Mouse (Mus musculus) macrophage (primary cell): ENCODE results near the gene Cntn2. TPM values are rescaled to one million over a fixed set of nuclear protein-coding genes. Genes with fewer than 3 reads are reported as not detected.
A peak's percentile ranks its signal among the peaks of the same experiment; 100 is the strongest.
"Not testable (repeated sequence)": the region's sequence is repeated elsewhere in the genome, so short reads cannot be mapped to it uniquely, and the experiment has no call there.

ENCODE experiments used
- H3K27ac ChIP-seq: fragments of 350-480 bp; formaldehyde crosslinking; 2 replicates; pipeline ENCODE4 v1.9.0; 2021
- H3K36me3 ChIP-seq: fragments of 350-480 bp; formaldehyde crosslinking; 2 replicates; pipeline ENCODE4 v1.9.0; 2021; ENCODE audit errors: inconsistent target
- H3K4me3 ChIP-seq: fragments of 350-480 bp; formaldehyde crosslinking; 2 replicates; pipeline ENCODE4 v1.9.0; 2021; ENCODE audit errors: inconsistent target
- H3K79me2 ChIP-seq: fragments of 350-480 bp; formaldehyde crosslinking; 2 replicates; pipeline ENCODE4 v1.9.0; 2021; ENCODE audit errors: inconsistent target
- WGBS: methylation state at CpG from one replicate; pipeline ENCODE4 v1.1.7; 2026; ENCODE audit warnings: inconsistent platforms; ENCODE audit not compliant: missing documents; 5-methylcytosine and 5-hydroxymethylcytosine counted together
- polyA plus RNA-seq: library from polyadenylated mRNA; stranded (reverse); fragments of 250-400 nt; gene quantifications from 3 replicates; pipeline ENCODE4 v1.2.4, GENCODE M21; 2018; ENCODE audit warnings: inconsistent platforms

Cntn2 gene
- polyA plus RNA-seq, 1 experiment from 2014 or later: not detected

DNA sequence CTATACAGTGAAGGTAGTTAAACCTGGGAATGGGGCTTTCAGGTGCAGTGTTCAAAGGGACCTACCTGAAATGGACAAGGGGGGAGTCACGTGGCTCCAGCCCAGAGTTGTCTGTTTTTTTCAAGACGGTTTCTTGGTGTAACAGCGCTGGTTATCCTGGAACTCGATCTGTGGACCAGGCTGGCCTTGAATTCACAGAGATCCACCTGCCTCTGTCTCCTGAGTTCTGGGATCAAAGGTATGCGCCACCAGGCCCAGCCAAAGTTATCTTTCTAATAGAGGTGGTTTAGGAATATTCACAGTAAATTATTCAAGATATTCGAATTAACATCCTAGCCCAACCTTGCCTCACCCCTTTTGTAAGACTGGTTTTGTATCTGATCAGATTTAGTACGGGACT is 36.4 kb downstream of the Cntn2 start:
- Histone ChIP-seq H3K79me2 (no peaks in the 10 kb centered on the region), H3K4me3 (no peak overlapping the region), H3K27ac (no peak overlapping the region), H3K36me3 (peaks cover 59% of the 10 kb centered on the region)
- WGBS: 96% methylated on average over 7 of the region's 7 CpGs

DNA sequence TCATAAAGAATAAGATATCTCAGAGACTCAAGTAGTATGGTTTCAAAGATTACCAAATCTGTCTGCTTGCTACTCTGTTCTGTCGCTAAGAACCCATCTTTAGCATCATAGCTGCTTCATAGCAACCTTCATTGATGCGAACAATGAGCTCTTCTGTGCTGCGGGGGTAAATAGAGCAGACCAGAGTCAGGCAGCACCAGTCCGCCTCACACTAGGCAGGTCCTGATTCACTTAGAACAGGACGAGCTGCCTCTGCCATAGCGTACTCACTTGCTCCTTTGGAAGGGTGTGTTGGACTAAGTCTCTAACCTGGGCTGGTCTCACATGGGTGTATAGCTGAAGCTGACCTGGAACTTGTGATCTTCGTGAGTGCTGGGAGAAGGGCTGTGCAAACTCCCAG is 37.0 kb downstream of the Cntn2 start, which contains the start of gene Tmem81:
Gene Tmem81, plus strand, starts transcription at position 173 of the 400 bp plus-strand sequence.
- Histone ChIP-seq H3K79me2 (no peaks in the 10 kb centered on the region), H3K27ac (no peak within 1 kb of the TSS), H3K36me3 (peaks cover 65% of the 10 kb centered on the region), H3K4me3 (no peak within 1 kb of the TSS)
- 96% methylated on average over 7 of the region's 7 CpGs for WGBS

DNA sequence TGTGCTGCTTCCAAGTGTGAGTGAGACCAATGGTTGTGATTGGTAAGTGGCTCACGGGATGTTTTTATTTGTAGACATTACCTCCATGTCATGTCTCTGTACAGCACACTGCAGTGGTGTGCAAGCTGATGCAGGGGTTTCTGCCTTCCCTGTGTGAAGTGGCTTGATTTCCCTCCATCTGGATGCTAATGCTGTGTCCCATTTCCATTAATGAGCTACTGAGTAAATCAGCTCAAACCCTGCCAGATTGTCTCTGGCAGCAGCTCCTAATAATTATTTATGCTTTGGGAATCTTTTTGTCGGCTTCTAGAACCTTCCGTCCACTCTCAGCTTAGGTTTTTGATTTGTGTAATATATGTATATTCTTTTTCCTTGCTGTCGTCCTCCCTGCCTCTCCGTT is 37.9 kb downstream of the Cntn2 start:
- no peaks in the 10 kb centered on the region for H3K79me2 ChIP-seq
- peaks cover 73% of the 10 kb centered on the region for H3K36me3 ChIP-seq
- no peak overlapping the region for H3K27ac ChIP-seq
- H3K4me3 ChIP-seq: no peak overlapping the region
- WGBS: 97% methylated on average over 5 of the region's 5 CpGs

DNA sequence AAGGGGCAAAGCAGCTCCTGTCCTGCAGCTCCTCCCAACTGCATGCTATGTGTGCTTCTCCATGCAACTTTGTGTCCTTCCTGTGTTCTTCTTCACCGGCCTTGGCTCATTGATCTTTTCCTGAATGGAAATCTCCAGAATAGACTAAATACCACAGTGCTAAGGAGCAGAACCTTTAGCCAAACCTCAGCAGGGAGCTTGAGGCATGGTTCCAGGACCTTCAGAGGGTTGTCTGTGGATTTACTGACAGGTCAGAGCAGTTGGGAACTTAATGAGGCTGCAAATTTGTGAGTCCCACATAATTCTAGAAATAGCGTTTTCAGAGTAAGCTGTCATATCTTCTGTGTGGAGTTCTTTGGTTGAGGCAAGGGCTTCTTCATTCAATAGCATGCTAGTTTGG is 42.5 kb downstream of the Cntn2 start:
- no peak overlapping the region for H3K27ac ChIP-seq
- no peaks in the 10 kb centered on the region for H3K79me2 ChIP-seq
- 96% methylated on average over 2 of the region's 2 CpGs for WGBS
- peaks cover 90% of the 10 kb centered on the region for H3K36me3 ChIP-seq
- no peak overlapping the region for H3K4me3 ChIP-seq

DNA sequence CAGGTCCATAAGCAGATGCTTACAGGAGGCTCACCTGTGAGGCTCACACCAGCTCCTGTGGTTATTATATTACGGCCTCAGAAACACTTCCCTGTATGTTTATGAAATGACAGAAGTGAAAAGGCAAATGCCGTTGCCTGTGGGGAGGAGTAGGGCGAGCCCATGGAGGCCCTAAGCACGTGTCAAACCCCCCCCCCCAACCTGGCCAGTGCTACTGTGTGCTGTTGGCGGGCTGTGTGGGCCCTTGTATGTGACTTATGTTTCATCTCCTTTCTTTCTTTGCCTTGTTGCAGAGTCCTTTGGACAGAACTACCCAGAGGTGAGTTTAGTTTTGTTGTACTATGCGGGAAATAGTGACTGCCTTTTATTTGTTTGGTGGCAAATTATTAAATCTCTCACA is 59.3 kb downstream of the Cntn2 start:
- H3K4me3 ChIP-seq: no peak overlapping the region
- peaks cover 100% of the 10 kb centered on the region for H3K79me2 ChIP-seq
- H3K36me3 ChIP-seq: peaks cover 42% of the 10 kb centered on the region
- no peak overlapping the region for H3K27ac ChIP-seq
- 72% methylated on average over 5 of the region's 6 CpGs for WGBS

DNA sequence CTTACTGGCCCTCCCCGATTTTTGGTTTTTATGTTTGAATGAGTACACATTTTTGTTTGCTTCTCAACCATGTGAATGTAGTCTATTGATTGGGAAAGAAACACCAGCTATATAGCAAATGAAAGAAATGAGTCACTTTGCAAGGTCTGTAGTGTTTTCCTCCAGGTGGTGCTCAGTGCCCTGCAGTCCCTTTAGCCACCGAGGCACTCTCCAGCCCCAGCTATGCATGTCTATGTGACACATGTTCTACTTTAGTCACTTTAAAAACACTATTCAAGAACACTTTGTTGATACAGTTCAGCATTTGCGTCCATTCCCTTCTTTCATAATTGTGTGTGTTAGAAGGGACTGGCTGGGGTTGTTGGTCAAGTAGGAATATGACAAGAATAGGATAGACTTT is 59.8 kb downstream of the Cntn2 start:
- H3K4me3 ChIP-seq: no peak overlapping the region
- peaks cover 37% of the 10 kb centered on the region for H3K36me3 ChIP-seq
- WGBS: 95% methylated on average over 3 of the region's 3 CpGs
- peaks cover 100% of the 10 kb centered on the region for H3K79me2 ChIP-seq
- H3K27ac ChIP-seq: no peak overlapping the region

DNA sequence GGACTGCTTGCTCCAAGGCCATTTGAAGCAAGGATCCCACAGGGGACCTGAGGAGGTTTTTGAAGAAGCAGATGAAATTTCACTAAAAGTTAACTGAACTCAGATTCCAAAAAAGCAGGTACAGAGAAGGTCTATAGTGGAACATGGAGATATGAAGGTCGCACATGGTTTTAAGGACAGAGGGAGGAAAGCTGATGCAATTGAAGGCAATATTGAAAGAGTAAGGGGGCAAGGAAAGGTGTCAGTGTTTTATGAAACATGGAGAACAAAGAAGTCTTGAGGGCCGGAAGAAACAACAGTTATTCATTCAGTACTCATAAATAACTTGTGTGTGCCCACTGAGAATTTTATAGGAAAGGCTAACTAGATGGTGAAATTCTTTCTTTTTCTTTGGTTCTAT is 61.4 kb downstream of the Cntn2 start:
- Histone ChIP-seq H3K79me2 (peaks cover 95% of the 10 kb centered on the region), H3K27ac (no peak overlapping the region), H3K36me3 (peaks cover 21% of the 10 kb centered on the region), H3K4me3 (no peak overlapping the region)
- WGBS: 97% methylated on average over 2 of the region's 2 CpGs

DNA sequence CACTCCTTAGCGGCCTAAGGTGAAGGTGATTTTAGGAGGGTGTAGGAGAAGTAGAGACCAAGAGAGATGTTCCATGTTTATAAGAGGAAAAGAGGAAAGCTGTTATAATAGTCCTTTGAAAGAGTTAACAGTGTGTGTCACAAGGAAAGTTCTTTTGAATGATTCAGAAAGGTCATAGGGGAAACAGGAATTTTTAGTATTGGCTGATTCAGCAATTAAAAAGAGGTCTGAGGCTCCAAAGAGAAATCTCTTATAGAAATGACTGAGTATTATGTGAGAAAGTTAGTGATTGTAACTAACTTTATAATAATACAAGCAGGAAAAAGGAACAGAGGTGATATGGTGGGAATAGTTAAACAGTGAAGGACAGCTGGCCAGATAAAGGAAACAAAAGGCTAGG is 63.6 kb downstream of the Cntn2 start:
- Histone ChIP-seq H3K4me3 (no peak overlapping the region), H3K36me3 (peaks cover 2% of the 10 kb centered on the region; the same call in 1 of the 2 replicates), H3K79me2 (peaks cover 92% of the 10 kb centered on the region), H3K27ac (0 out of 2 replicates have a peak overlapping the region, but pooled peaks have one; percentile 7)
- 89% methylated on average over 1 of the region's 1 CpGs for WGBS

DNA sequence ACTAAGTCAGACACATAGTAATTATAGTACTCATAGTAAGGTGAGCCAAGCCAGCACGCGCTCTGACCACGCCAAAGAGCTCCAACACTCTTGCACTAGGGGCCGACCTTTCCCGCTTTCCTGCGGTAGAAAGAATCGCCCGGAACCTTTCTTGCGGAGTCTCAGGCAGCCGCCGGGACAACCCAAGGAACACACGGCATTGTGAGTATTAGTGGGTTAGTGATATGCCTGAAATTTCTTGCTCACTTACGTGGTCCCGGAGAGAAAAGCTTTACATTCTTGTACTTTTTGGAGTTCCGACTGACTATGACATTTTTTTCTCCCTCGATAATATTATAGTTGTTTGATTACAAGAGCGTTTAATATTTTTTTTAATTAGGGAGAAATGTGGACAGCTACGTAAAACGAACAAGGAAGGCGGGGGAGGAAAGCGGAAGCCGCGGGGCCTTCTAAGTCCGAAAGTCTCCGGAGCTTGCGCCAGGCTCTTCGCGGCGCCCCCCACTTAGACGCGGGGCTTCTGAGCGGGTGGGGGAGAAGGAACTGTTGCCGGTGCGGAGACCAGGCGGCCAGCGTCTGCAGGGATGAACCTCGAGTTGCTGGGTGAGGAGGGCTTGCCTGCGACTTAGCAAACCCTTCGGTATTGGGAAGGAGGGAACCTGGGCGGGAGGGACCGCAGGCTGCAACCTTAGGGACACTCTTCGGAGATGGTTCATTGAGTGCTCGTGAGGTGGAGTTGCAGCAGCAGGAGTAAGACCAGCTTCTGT is 65.9 kb downstream of the Cntn2 start, which contains the start of gene Rbbp5:
Gene Rbbp5, plus strand, starts transcription at position 438 of the 764 bp plus-strand sequence.
- H3K36me3 ChIP-seq: no peaks in the 10 kb centered on the region
- peaks cover 70% of the 10 kb centered on the region for H3K79me2 ChIP-seq
- WGBS: 1% methylated on average over 42 of the region's 43 CpGs
- peak within 1 kb of the TSS; percentile 95 for H3K4me3 ChIP-seq
- peak within 1 kb of the TSS; percentile 94 for H3K27ac ChIP-seq

DNA sequence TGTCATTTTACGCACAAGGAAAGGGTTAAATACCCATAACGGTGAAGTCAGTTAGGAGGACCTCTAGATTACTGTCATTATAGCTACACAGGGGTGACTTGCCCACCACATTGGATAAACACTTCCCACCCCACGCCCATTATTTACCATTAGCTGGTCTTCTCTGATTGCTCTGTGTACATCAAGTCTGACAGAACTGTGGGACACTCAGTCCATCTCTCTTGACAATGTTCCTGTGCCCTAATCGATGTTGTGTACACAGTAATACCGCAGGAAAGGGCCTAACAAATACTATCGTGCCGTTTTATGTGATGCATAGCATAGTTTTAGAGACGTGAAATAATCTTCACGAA is 66.5 kb downstream of the Cntn2 start:
- Histone ChIP-seq H3K36me3 (no peaks in the 10 kb centered on the region), H3K4me3 (peak overlapping the region; percentile 95), H3K27ac (peak overlapping the region; percentile 94), H3K79me2 (peaks cover 64% of the 10 kb centered on the region)
- 6% methylated on average over 9 of the region's 9 CpGs for WGBS

DNA sequence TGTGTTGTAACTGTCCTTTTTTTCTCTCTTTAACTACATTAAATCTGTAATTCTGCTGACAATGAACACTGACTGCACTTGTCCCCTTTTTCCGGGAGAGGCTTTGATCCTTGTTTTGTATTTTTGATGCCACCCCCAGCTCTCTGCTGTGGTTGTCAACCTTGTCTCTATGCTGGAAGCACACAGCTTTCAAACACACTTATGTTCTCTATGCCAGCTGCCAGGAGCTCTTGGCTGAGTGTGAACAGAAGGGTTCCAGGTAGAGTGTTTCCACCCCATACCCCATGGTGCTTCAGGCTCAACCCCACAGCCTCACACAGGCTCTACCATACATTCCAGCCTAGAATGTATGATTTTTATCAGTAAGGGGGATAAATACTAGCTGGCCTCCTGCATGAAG is 68.6 kb downstream of the Cntn2 start:
- WGBS: 100% methylated on average over 1 of the region's 1 CpGs
- Histone ChIP-seq H3K27ac (no peak overlapping the region), H3K36me3 (no peaks in the 10 kb centered on the region), H3K79me2 (peaks cover 44% of the 10 kb centered on the region), H3K4me3 (no peak overlapping the region)

DNA sequence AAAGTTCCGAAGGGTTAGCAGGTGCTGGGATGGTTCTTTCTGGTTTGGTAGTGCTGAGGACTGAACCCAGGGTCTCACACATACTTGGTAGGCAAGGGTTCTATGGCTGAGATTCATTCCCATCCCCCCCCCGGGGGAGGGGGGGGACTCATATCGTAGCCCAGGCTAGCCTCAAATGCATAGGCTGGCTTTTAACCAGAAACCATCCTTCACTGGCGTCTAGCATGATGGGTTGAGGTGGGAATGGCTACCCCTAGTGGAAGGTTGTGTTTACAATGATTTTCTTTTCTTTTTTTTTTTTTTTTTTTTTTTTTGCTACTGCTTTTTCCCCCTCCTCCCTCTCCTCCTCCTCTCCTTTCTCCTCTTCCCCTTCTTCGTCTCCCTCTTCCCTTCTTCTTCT is 70.5 kb downstream of the Cntn2 start:
- Histone ChIP-seq H3K4me3 (no peak overlapping the region), H3K27ac (no peak overlapping the region), H3K36me3 (no peaks in the 10 kb centered on the region), H3K79me2 (peaks cover 24% of the 10 kb centered on the region)
- WGBS: 47% methylated on average over 3 of the region's 5 CpGs

DNA sequence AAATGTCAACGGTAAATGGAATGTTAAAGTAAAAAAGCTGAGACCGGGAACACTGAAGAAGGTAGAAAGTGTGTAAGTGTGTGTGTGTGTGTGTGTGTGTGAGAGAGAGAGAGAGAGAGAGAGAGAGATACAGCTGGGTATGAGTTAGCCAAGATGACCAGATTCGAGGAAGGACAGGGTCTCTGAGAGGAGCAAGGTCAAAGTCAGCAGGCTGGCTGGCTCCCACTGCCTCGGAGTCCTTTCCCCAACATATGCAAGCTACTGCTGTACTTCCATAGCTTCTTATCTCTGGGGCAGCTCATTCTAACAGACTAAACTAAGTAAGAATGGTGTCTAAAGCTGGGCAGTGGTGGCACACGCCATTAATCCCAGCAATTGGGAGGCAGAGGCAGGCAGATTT is 71.6 kb downstream of the Cntn2 start:
- H3K36me3 ChIP-seq: no peaks in the 10 kb centered on the region
- H3K4me3 ChIP-seq: no peak overlapping the region
- 97% methylated on average over 4 of the region's 5 CpGs for WGBS
- peaks cover 20% of the 10 kb centered on the region for H3K79me2 ChIP-seq
- H3K27ac ChIP-seq: no peak overlapping the region

DNA sequence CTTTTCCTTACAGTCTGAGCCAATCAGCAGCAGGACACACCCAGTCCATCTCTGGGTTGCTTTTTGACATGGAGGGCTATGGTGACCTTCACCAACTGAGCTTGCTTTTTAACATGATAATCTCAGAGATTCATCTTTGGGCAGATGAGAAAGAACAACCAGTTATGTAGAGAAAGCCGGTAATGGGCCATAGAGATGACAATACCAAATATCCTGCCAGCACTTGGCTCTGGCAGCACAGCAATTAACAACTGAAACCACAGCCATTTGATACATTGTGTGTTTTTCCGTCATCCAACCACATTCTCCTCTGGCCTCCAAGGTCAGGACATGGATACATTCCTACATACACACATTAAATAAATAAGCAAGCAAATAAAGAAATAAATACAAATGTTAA is 72.0 kb downstream of the Cntn2 start:
- WGBS: 91% methylated on average over 2 of the region's 2 CpGs
- no peak overlapping the region for H3K4me3 ChIP-seq
- no peak overlapping the region for H3K27ac ChIP-seq
- peaks cover 17% of the 10 kb centered on the region for H3K79me2 ChIP-seq
- H3K36me3 ChIP-seq: 0 out of 2 replicates have a peak, but pooled peaks cover 1% of the 10 kb centered on the region

DNA sequence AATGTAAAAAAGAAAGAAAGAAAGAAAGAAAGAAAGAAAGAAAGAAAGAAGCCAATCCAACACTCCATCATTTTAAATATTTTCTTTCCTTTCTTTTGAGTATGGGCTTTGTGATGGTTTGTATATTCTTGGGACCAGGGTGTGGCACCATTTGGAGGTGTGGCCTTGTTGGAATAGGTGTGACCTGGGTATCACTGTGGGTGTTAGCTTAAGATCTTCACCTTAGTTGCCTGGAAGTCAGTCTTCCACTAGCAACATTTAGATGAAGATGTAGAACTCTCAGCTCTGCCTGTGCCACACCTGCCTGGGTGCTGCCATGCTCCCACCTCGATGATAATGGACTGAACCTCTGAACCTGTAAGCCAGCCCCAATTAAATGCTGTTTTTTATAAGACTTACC is 73.0 kb downstream of the Cntn2 start:
- 92% methylated on average over 1 of the region's 1 CpGs for WGBS
- not testable (repeated sequence) for H3K36me3 ChIP-seq, H3K4me3 ChIP-seq, H3K79me2 ChIP-seq, H3K27ac ChIP-seq
